Comparison of ENCODE assay signal across 18 mouse cellular contexts in the genomic region with DNA sequence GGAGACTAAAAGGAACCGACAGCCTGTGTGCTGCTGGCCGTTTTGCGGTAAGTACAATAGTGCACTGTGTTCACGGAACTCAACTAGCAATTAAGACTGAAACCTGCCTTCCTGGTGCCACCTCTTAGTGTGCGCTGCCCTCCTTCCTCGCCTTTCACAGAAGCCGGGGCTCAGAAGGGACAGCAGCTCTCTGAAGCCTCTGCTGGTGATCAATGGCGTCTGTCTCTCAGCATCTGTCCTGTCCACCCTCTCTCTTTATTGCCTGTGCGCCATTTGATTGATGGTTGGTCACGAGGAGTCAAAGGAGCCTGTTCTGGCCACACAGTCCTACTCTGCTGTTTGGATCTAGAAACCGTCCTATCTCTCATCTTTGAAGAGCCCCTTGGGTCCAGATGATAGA.
A peak's percentile ranks its signal among the peaks of the same experiment; 100 is the strongest.
DNase-seq lines count a peak whose midpoint lies in the region; ATAC-seq lines count a peak whose summit lies in the region.
"Had no signal": no experiment of that assay in that cellular context is flagged by ENCODE, and none has a peak within 500 bp of the region (broad histone marks: within the 10 kb centered on the region; RNA-seq: fewer than 3 reads in every experiment).

No protein-coding gene starts in this region.

- no peaks in the 10 kb centered on the region for H3K27me3 ChIP-seq in neural tube, embryonic 15.5 days (replicated peaks)
- H3K27me3 ChIP-seq in neural tube, embryonic 12.5 days (replicated peaks): no peaks in the 10 kb centered on the region
- H3K27me3 ChIP-seq: forebrain, embryonic 13.5 days; midbrain, embryonic 12.5 days had no signal

- H3K4me3 ChIP-seq in neural tube, embryonic 15.5 days (replicated peaks): no peak overlapping the region
- H3K4me3 ChIP-seq in neural tube, embryonic 12.5 days: no peak overlapping the region
- H3K4me3 ChIP-seq: forebrain, embryonic 13.5 days; heart, embryonic 10.5 days; midbrain, embryonic 12.5 days had no signal

- DNase-seq in neural tube, embryonic 10.5 days (ENCODE audit: extremely low spot score, low spot score): peak; percentile 50
- DNase-seq in embryo, embryonic 10.5 days (ENCODE audit: low spot score): peak; percentile 54
- DNase-seq in layer of hippocampus, adult 9-11 months: no peak
- no peak for DNase-seq in lung, adult 18-20 months
- DNase-seq: adrenal gland, postnatal 25 days; cerebellum, adult 11 months; cerebellum, postnatal 10 days; kidney, adult 2 months; kidney, postnatal 4 days; thymus, postnatal 36 days had no signal

- no peaks in the 10 kb centered on the region for H3K36me3 ChIP-seq in neural tube, embryonic 15.5 days
- H3K36me3 ChIP-seq in neural tube, embryonic 12.5 days: no peaks in the 10 kb centered on the region
- H3K36me3 ChIP-seq: G1E; heart, embryonic 10.5 days; midbrain, embryonic 12.5 days had no signal

- ATAC-seq in neural tube, embryonic 15.5 days (ENCODE audit: low FRiP score): no peak
- peak; percentile 16 for ATAC-seq in inflammation-experienced regulatory T-cells, adult 6 months
- 0 out of 2 replicates have a peak, but pooled peaks have one; percentile 15 for ATAC-seq in neural tube, embryonic 12.5 days (ENCODE audit: low FRiP score, low read depth)
- ATAC-seq: forebrain, embryonic 13.5 days had no signal

- H3K27ac ChIP-seq in neural tube, embryonic 15.5 days (replicated peaks): no peak overlapping the region
- no peak overlapping the region for H3K27ac ChIP-seq in neural tube, embryonic 12.5 days
- H3K27ac ChIP-seq: forebrain, embryonic 13.5 days; heart, embryonic 10.5 days; liver, embryonic 14.5 days; midbrain, embryonic 12.5 days had no signal

- H3K9ac ChIP-seq in neural tube, embryonic 15.5 days (replicated peaks): no peak overlapping the region
- H3K9ac ChIP-seq in neural tube, embryonic 12.5 days: no peak overlapping the region
- H3K9ac ChIP-seq: forebrain, embryonic 13.5 days; liver, embryonic 14.5 days; midbrain, embryonic 12.5 days had no signal

- no peaks in the 10 kb centered on the region for H3K9me3 ChIP-seq in neural tube, embryonic 15.5 days (replicated peaks)
- no peaks in the 10 kb centered on the region for H3K9me3 ChIP-seq in neural tube, embryonic 12.5 days
- H3K9me3 ChIP-seq: forebrain, embryonic 13.5 days; G1E; heart, embryonic 10.5 days; midbrain, embryonic 12.5 days had no signal

- H3K4me1 ChIP-seq in neural tube, embryonic 15.5 days: 0 out of 2 replicates have a peak, but pooled peaks cover 6% of the 10 kb centered on the region
- no peaks in the 10 kb centered on the region for H3K4me1 ChIP-seq in neural tube, embryonic 12.5 days
- H3K4me1 ChIP-seq: heart, embryonic 10.5 days; midbrain, embryonic 12.5 days had no signal

- no peak overlapping the region for H3K4me2 ChIP-seq in neural tube, embryonic 15.5 days
- no peak overlapping the region for H3K4me2 ChIP-seq in neural tube, embryonic 12.5 days (replicated peaks)
- H3K4me2 ChIP-seq: forebrain, embryonic 13.5 days; midbrain, embryonic 12.5 days had no signal

- 61% methylated on average over 11 of the region's 11 CpGs for WGBS in neural tube, embryonic 15.5 days
- WGBS in neural tube, embryonic 12.5 days: 42% methylated on average over 11 of the region's 11 CpGs

Comparison
In these comparisons a context has a peak if more than half of its experiments do, and no peak if none do; other contexts are left out.
1. DNase-seq: peak in neural tube, embryonic 10.5 days (single experiment) and embryo, embryonic 10.5 days (single experiment); none in layer of hippocampus, adult 9-11 months (single experiment) and lung, adult 18-20 months (0 of 2).